Mouse (Mus musculus) MEL (cell line): ENCODE data around the gene Adap2. TPM values are rescaled to one million over a fixed set of nuclear protein-coding genes. Genes with fewer than 3 reads are reported as not detected.

Source experiments
- DNase-seq: peaks from one replicate; pipeline ENCODE4 v3.0.0; 2011; ENCODE audit warnings: low read depth, low spot score
- H3K27ac ChIP-seq: 2 replicates; pipeline ENCODE4 v1.5.1; 2012; ENCODE audit warnings: low read depth, mild to moderate bottlenecking, control low read depth, low read length, moderate library complexity; ENCODE audit not compliant: control insufficient read depth
- H3K27me3 ChIP-seq, 2 experiments: fragments of 150-350 bp in 1 of 2; sonication (generic) in 1 of 2; 2 replicates each; pipeline ENCODE4 v1.6.1; 2012; ENCODE audit warnings: low read length in 2 of 2, mild to moderate bottlenecking in 2 of 2, improper control_type of control experiment in 1 of 2, moderate library complexity in 1 of 2; ENCODE audit not compliant: insufficient read depth in 2 of 2, control insufficient read depth in 1 of 2
- H3K36me3 ChIP-seq, 2 experiments: 2 replicates each; pipeline ENCODE4 v1.6.1; 2012 to 2014; ENCODE audit warnings: low read length in 2 of 2, improper control_type of control experiment in 1 of 2, inconsistent platforms in 1 of 2, mild to moderate bottlenecking in 1 of 2; ENCODE audit not compliant: insufficient read depth in 2 of 2, control insufficient read depth in 1 of 2
- H3K4me1 ChIP-seq, 2 experiments: fragments of 150-350 bp in 1 of 2; sonication (generic) in 1 of 2; 2 replicates each; pipeline ENCODE4 v1.6.1; 2012; ENCODE audit warnings: low read length in 2 of 2, improper control_type of control experiment in 1 of 2, mild to moderate bottlenecking in 1 of 2; ENCODE audit not compliant: insufficient read depth in 2 of 2, control insufficient read depth in 1 of 2
- H3K4me3 ChIP-seq, 2 experiments: fragments of 150-350 bp in 1 of 2; sonication (generic) in 1 of 2; 2 replicates each; pipeline ENCODE4 v1.5.1; 2012; ENCODE audit warnings: low read depth in 2 of 2, low read length in 2 of 2, mild to moderate bottlenecking in 2 of 2, moderate library complexity in 2 of 2, control low read depth in 1 of 2, improper control_type of control experiment in 1 of 2; ENCODE audit not compliant: control insufficient read depth in 1 of 2, insufficient read depth in 1 of 2
- H3K79me2 ChIP-seq: 2 replicates; pipeline ENCODE4 v1.6.1; 2012; ENCODE audit warnings: mild to moderate bottlenecking, low read length, moderate library complexity; ENCODE audit not compliant: control insufficient read depth, poor library complexity, insufficient read depth
- H3K9ac ChIP-seq: 2 replicates; pipeline ENCODE4 v1.6.1; 2012; ENCODE audit warnings: low read depth, mild to moderate bottlenecking, control low read depth, low read length, moderate library complexity; ENCODE audit not compliant: control insufficient read depth, poor library complexity, severe bottlenecking
- H3K9me3 ChIP-seq: fragments of 150-350 bp; sonication (generic); replicated peaks from 2 replicates; pipeline ENCODE4 v1.6.1; 2012; ENCODE audit warnings: mild to moderate bottlenecking, low read length, improper control_type of control experiment, moderate library complexity; ENCODE audit not compliant: insufficient read depth
- BHLHE40 ChIP-seq: IDR thresholded peaks from 2 replicates; pipeline ENCODE4 v1.6.1; 2012; ENCODE audit warnings: low read depth, mild to moderate bottlenecking, inconsistent platforms, low read length, improper control_type of control experiment, borderline replicate concordance
- CHD1 ChIP-seq: IDR thresholded peaks from 2 replicates; pipeline ENCODE4 v1.6.1; 2012; ENCODE audit warnings: low read depth, mild to moderate bottlenecking, inconsistent platforms, low read length, improper control_type of control experiment
- CHD2 ChIP-seq: IDR thresholded peaks from 2 replicates; pipeline ENCODE4 v1.6.1; 2011; ENCODE audit warnings: low read length, improper control_type of control experiment
- CTCF ChIP-seq, 3 experiments: IDR thresholded peaks in 2 of 3; conservative IDR thresholded peaks in 1 of 3; 2 replicates each; pipeline ENCODE4 v1.5.1; 2011 to 2012; ENCODE audit warnings: low read length in 3 of 3, low read depth in 2 of 3, mild to moderate bottlenecking in 2 of 3, improper control_type of control experiment in 1 of 3, inconsistent platforms in 1 of 3, mixed read lengths in 1 of 3, moderate library complexity in 1 of 3; ENCODE audit not compliant: control insufficient read depth in 1 of 3, insufficient read depth in 1 of 3, poor library complexity in 1 of 3, severe bottlenecking in 1 of 3
- EP300 ChIP-seq, 2 experiments: IDR thresholded peaks; 2 replicates each; pipeline ENCODE4 v1.6.1; 2011; ENCODE audit warnings: improper control_type of control experiment in 2 of 2, low read length in 2 of 2, low read depth in 1 of 2, mild to moderate bottlenecking in 1 of 2
- GABPA ChIP-seq: IDR thresholded peaks from 2 replicates; pipeline ENCODE4 v1.6.1; 2012; ENCODE audit warnings: low read depth, mild to moderate bottlenecking, inconsistent platforms, low read length, improper control_type of control experiment, moderate library complexity
- GATA1 ChIP-seq: IDR thresholded peaks from 2 replicates; pipeline ENCODE4 v1.6.1; 2011; ENCODE audit warnings: low read depth, low read length, improper control_type of control experiment
- KAT2A ChIP-seq: conservative IDR thresholded peaks from 2 replicates; pipeline ENCODE4 v1.6.1; 2012; ENCODE audit warnings: low read depth, low read length, improper control_type of control experiment, inconsistent platforms
- MAFK ChIP-seq: IDR thresholded peaks from 2 replicates; pipeline ENCODE4 v1.6.1; 2011; ENCODE audit warnings: low read depth, mild to moderate bottlenecking, low read length, improper control_type of control experiment, borderline replicate concordance
- MAZ ChIP-seq: IDR thresholded peaks from 2 replicates; pipeline ENCODE4 v1.6.1; 2012; ENCODE audit warnings: low read depth, mild to moderate bottlenecking, inconsistent platforms, low read length, improper control_type of control experiment
- MYB ChIP-seq: IDR thresholded peaks from 2 replicates; pipeline ENCODE4 v1.6.1; 2011; ENCODE audit warnings: mild to moderate bottlenecking, low read depth, low read length, improper control_type of control experiment
- MYC ChIP-seq: IDR thresholded peaks from 2 replicates; pipeline ENCODE4 v1.6.1; 2011; ENCODE audit warnings: low read depth, mild to moderate bottlenecking, low read length, improper control_type of control experiment, moderate library complexity
- NRF1 ChIP-seq: IDR thresholded peaks from 2 replicates; pipeline ENCODE4 v1.6.1; 2014; ENCODE audit warnings: low read depth, mild to moderate bottlenecking, inconsistent platforms, low read length, improper control_type of control experiment, moderate library complexity; ENCODE audit not compliant: poor library complexity, insufficient read depth, severe bottlenecking
- POLR2AphosphoS2 ChIP-seq: IDR thresholded peaks from 2 replicates; pipeline ENCODE4 v1.6.1; 2011; ENCODE audit warnings: low read length, improper control_type of control experiment
- POLR2AphosphoS5 ChIP-seq: IDR thresholded peaks from 2 replicates; pipeline ENCODE4 v1.6.1; 2012; ENCODE audit warnings: low read depth, borderline replicate concordance, mild to moderate bottlenecking, inconsistent platforms, low read length, moderate library complexity, mixed read lengths
- RAD21 ChIP-seq: IDR thresholded peaks from 2 replicates; pipeline ENCODE4 v1.6.1; 2011; ENCODE audit warnings: mild to moderate bottlenecking, low read depth, low read length, improper control_type of control experiment
- SMC3 ChIP-seq: IDR thresholded peaks from 2 replicates; pipeline ENCODE4 v1.6.1; 2011; ENCODE audit warnings: low read depth, low read length, improper control_type of control experiment
- TBP ChIP-seq: IDR thresholded peaks from 2 replicates; pipeline ENCODE4 v1.8.0; 2011; ENCODE audit warnings: low read depth, low read length, improper control_type of control experiment
- TCF12 ChIP-seq: IDR thresholded peaks from 2 replicates; pipeline ENCODE4 v1.6.1; 2014; ENCODE audit warnings: low read depth, mild to moderate bottlenecking, inconsistent platforms, low read length, improper control_type of control experiment, moderate library complexity
- UBTF ChIP-seq: IDR thresholded peaks from 2 replicates; pipeline ENCODE4 v1.6.1; 2012; ENCODE audit warnings: low read depth, mild to moderate bottlenecking, inconsistent platforms, low read length, improper control_type of control experiment, moderate library complexity, borderline replicate concordance; ENCODE audit not compliant: insufficient read depth
- USF2 ChIP-seq, 2 experiments: IDR thresholded peaks; 2 replicates each; pipeline ENCODE4 v1.6.1; 2011 to 2012; ENCODE audit warnings: improper control_type of control experiment in 2 of 2, low read length in 2 of 2, borderline replicate concordance in 1 of 2, inconsistent platforms in 1 of 2, low read depth in 1 of 2, mild to moderate bottlenecking in 1 of 2; ENCODE audit not compliant: insufficient read depth in 1 of 2
- ZMIZ1 ChIP-seq: IDR thresholded peaks from 2 replicates; pipeline ENCODE4 v1.6.1; 2012; ENCODE audit warnings: low read depth, mild to moderate bottlenecking, inconsistent platforms, low read length, improper control_type of control experiment, moderate library complexity
- ZNF384 ChIP-seq: IDR thresholded peaks from 2 replicates; pipeline ENCODE4 v1.6.1; 2012; ENCODE audit warnings: low read depth, mild to moderate bottlenecking, inconsistent platforms, low read length, improper control_type of control experiment
- polyA plus RNA-seq, 2 experiments: library from polyadenylated mRNA; stranded (reverse) in 1 of 2; unstranded in 1 of 2; fragments of >175 nt in 1 of 2; fragments of >200 nt in 1 of 2; gene quantifications; 2 replicates each; pipeline versions ENCODE4 v1.2.1 to v1.2.4; 2012; ENCODE audit warnings: low replicate concordance in 2 of 2, low read depth in 1 of 2; ENCODE audit not compliant: insufficient read length in 2 of 2, insufficient read depth in 1 of 2, missing spikeins in 1 of 2
- total RNA-seq: library from RNA; depleted of rRNA; stranded (reverse); fragments of 300-350 nt; gene quantifications from 2 replicates; pipeline ENCODE4 v1.2.3, GENCODE M21; 2012

Adap2 gene
- total and polyA plus RNA-seq, 3 experiments: not detected

- TF ChIP-seq KAT2A (peak; percentile 74), USF2 (IDR thresholded peaks at IDR 0.05; ENCODE audit: borderline replicate concordance in 1 of 2, insufficient read depth in 1 of 2, low read depth in 1 of 2, low read length in 2 of 2) (no peak), MYC (peak; percentile 98), TBP (peak; percentile 97), SMC3 (no peak), EP300 (IDR thresholded peaks at IDR 0.05; ENCODE audit: low read depth in 1 of 2, low read length in 2 of 2) (peak in 1 of 2 experiments; percentile 33; a peak in 1 of 4 replicates), TCF12 (peak; percentile 94), RAD21 (no peak), NRF1 (peak; percentile 69), CHD1 (no peak), MAFK (no peak)
Observed at GRCm38 (mm10) chr11:80141825-80142521, 11.9 kb upstream of the Adap2 start, which contains the start of gene Tefm (continued).

GRCm38 (mm10) chr11:80142872-80143271, 11.0 kb upstream of the Adap2 start:
- H3K4me3 ChIP-seq: peak overlapping the region; percentile 77 to 78
- no peaks in the 10 kb centered on the region for H3K27me3 ChIP-seq
- TF ChIP-seq CTCF (IDR thresholded peaks at IDR 0.05 in 2 of 3, conservative IDR thresholded peaks at IDR 0.05 in 1 of 3; ENCODE audit: control insufficient read depth in 1 of 3, insufficient read depth in 1 of 3, low read depth in 2 of 3, low read length in 3 of 3, poor library complexity in 1 of 3, severe bottlenecking in 1 of 3) (no peak), KAT2A (no peak), BHLHE40 (no peak), GATA1 (no peak), UBTF (no peak), SMC3 (no peak), CHD2 (no peak), POLR2AphosphoS5 (no peak), GABPA (no peak), USF2 (IDR thresholded peaks at IDR 0.05; ENCODE audit: borderline replicate concordance in 1 of 2, insufficient read depth in 1 of 2, low read depth in 1 of 2, low read length in 2 of 2) (no peak), POLR2AphosphoS2 (no peak), ZNF384 (no peak), MAZ (no peak), ZMIZ1 (no peak), EP300 (IDR thresholded peaks at IDR 0.05; ENCODE audit: low read depth in 1 of 2, low read length in 2 of 2) (no peak), MYB (no peak)
- H3K27ac ChIP-seq: no peak overlapping the region
- DNase-seq: no peak
- peaks cover 18% of the 10 kb centered on the region for H3K79me2 ChIP-seq
- peak overlapping the region; percentile 81 for H3K9ac ChIP-seq
- peaks cover 7 to 32% of the 10 kb centered on the region in 2 experiments; a peak in 3 of 4 replicates for H3K4me1 ChIP-seq
- H3K36me3 ChIP-seq: peaks cover 2 to 24% of the 10 kb centered on the region in 2 experiments; a peak in 3 of 4 replicates
- no peaks in the 10 kb centered on the region for H3K9me3 ChIP-seq
